Mouse (Mus musculus): ENCODE data around the gene Mepce. TPM values are rescaled to one million over a fixed set of nuclear protein-coding genes. Genes with fewer than 3 reads are reported as not detected.

The Mepce gene
- polyA plus RNA-seq, 1 experiment, result 42.9 TPM

DNA sequence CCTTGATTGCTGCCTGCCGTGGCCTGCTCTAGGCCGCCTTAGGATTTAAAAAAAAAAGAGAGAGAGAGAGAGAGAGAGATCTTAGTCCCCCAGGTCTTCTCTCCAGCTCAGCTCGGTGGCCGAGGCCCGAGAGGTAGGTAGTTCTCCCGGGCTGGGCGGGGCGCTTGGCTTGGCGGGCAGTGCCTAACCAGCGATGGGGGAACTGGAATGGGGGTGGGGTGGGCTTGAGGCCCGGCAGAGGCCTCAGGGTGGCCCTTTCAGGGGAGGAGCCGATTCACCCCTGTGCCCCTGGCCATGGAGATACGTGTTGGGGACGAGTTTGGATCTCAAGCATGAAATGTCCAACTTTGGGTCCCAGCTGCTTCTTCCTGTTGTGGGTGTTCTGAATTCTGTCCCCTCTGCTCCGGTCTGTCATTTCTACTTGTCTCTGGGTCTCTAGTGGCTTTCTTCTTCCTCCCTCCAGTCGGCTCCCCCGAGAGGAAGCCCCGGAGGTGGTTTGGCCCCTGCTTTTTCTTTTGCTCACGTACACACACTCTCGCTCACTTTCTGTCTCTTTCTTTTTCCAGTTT lies 41.1 kb downstream of the Mepce start:
- no peaks in the 10 kb centered on the region for H3K27me3 ChIP-seq (replicated peaks; ENCODE audit: control insufficient read depth, insufficient read depth, low read length)
- under 1% methylated on average over 19 of the region's 20 CpGs for WGBS
- DNase-seq, result peak; percentile 73
- peak overlapping the region; percentile 71 for H3K4me3 ChIP-seq (ENCODE audit: insufficient read depth, low read depth, low read length)
- H3K36me3 ChIP-seq (ENCODE audit: control insufficient read depth, insufficient read depth, low read length), result no peaks in the 10 kb centered on the region
- H3K27ac ChIP-seq (ENCODE audit: insufficient read depth, low read depth, low read length), result peak overlapping the region; percentile 78
- no peak for TF ChIP-seq CTCF (conservative IDR thresholded peaks at IDR 0.05; ENCODE audit: insufficient read depth, insufficient read length, low read depth, low read length)
- no peak for TF ChIP-seq POLR2A (IDR thresholded peaks at IDR 0.05; ENCODE audit: low read depth, low read length)
- H3K4me1 ChIP-seq (ENCODE audit: control insufficient read depth, insufficient read depth, low read length), result 0 out of 2 replicates have a peak, but pooled peaks cover 6% of the 10 kb centered on the region

- H3K4me3 ChIP-seq (ENCODE audit: insufficient read depth, low read depth, low read length), result peak within 1 kb of the TSS; percentile 71
- no peaks in the 10 kb centered on the region for H3K27me3 ChIP-seq (replicated peaks; ENCODE audit: control insufficient read depth, insufficient read depth, low read length)
- DNase-seq, result peak; percentile 96
- no peaks in the 10 kb centered on the region for H3K36me3 ChIP-seq (ENCODE audit: control insufficient read depth, insufficient read depth, low read length)
- peak within 1 kb of the TSS; percentile 78 for H3K27ac ChIP-seq (ENCODE audit: insufficient read depth, low read depth, low read length)
- 0 out of 2 replicates have a peak, but pooled peaks cover 6% of the 10 kb centered on the region for H3K4me1 ChIP-seq (ENCODE audit: control insufficient read depth, insufficient read depth, low read length)
- 3% methylated on average over 28 of the region's 28 CpGs for WGBS
- TF ChIP-seq CTCF (conservative IDR thresholded peaks at IDR 0.05; ENCODE audit: insufficient read depth, insufficient read length, low read depth, low read length) (no peak), POLR2A (IDR thresholded peaks at IDR 0.05; ENCODE audit: low read depth, low read length) (peak; percentile 92)
These were observed 42.0 kb downstream of the Mepce start, which contains the start of gene Tsc22d4 for GRCm38 (mm10) chr5:137745214-137746171. TSS of gene Tsc22d4 (plus strand) at chr5:137745730.

- TF ChIP-seq CTCF (conservative IDR thresholded peaks at IDR 0.05; ENCODE audit: insufficient read depth, insufficient read length, low read depth, low read length) (no peak), POLR2A (IDR thresholded peaks at IDR 0.05; ENCODE audit: low read depth, low read length) (no peak)
- Histone ChIP-seq H3K4me1 (ENCODE audit: control insufficient read depth, insufficient read depth, low read length) (0 out of 2 replicates have a peak, but pooled peaks cover 6% of the 10 kb centered on the region), H3K27me3 (replicated peaks; ENCODE audit: control insufficient read depth, insufficient read depth, low read length) (no peaks in the 10 kb centered on the region), H3K27ac (ENCODE audit: insufficient read depth, low read depth, low read length) (no peak overlapping the region), H3K36me3 (ENCODE audit: control insufficient read depth, insufficient read depth, low read length) (no peaks in the 10 kb centered on the region), H3K4me3 (ENCODE audit: insufficient read depth, low read depth, low read length) (no peak overlapping the region)
- no peak for DNase-seq
- WGBS, result 91% methylated on average over 7 of the region's 7 CpGs
These were observed 43.3 kb downstream of the Mepce start for GRCm38 (mm10) chr5:137744197-137744596.

DNA sequence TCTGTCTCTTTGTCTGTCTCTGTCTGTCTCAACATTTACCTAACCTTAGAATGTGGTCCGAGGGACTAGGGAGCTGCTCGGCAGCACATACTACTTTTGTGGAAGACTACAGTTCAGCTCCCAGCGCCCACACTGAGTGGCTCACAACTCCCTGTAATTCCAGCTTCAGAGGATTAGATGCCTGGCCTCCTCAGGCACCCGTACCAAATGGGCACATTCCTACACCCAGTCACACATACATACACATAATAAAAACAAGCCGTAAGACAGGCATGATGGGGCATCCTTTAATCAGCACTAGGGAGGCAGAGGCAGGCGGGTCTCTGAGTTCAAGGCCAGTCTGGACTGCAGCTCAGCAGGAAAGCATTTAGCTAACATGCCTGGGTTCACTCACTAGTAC lies 44.6 kb downstream of the Mepce start:
- no peaks in the 10 kb centered on the region for H3K27me3 ChIP-seq (replicated peaks; ENCODE audit: control insufficient read depth, insufficient read depth, low read length)
- no peak for TF ChIP-seq POLR2A (IDR thresholded peaks at IDR 0.05; ENCODE audit: low read depth, low read length)
- no peak for TF ChIP-seq CTCF (conservative IDR thresholded peaks at IDR 0.05; ENCODE audit: insufficient read depth, insufficient read length, low read depth, low read length)
- H3K4me3 ChIP-seq (ENCODE audit: insufficient read depth, low read depth, low read length), result no peak overlapping the region
- 0 out of 2 replicates have a peak, but pooled peaks cover 3% of the 10 kb centered on the region for H3K4me1 ChIP-seq (ENCODE audit: control insufficient read depth, insufficient read depth, low read length)
- no peaks in the 10 kb centered on the region for H3K36me3 ChIP-seq (ENCODE audit: control insufficient read depth, insufficient read depth, low read length)
- H3K27ac ChIP-seq (ENCODE audit: insufficient read depth, low read depth, low read length), result no peak overlapping the region
- 95% methylated on average over 6 of the region's 6 CpGs for WGBS
- no peak for DNase-seq

DNA sequence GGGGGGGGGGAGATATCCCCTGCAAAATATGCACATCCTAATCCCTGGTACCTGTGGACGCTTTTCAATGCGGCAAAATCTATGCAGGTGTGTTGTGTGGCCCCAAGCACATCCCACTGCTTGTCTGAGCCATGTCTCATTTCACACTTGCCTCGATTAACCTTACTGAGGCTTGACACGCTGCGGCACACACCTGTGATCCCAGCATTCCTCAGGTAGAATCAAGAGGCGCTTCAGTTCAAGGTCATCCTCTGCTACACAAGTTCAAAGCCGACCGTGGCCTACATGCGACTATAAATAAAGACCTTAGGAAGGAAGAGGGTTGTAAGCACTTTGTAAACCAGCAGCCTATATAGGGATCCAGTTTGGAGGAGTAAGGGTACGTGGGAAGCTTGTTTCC lies 45.4 kb downstream of the Mepce start:
- 52% methylated on average over 10 of the region's 10 CpGs for WGBS
- no peak overlapping the region for H3K27ac ChIP-seq (ENCODE audit: insufficient read depth, low read depth, low read length)
- no peak overlapping the region for H3K4me3 ChIP-seq (ENCODE audit: insufficient read depth, low read depth, low read length)
- no peaks in the 10 kb centered on the region for H3K27me3 ChIP-seq (replicated peaks; ENCODE audit: control insufficient read depth, insufficient read depth, low read length)
- no peak for DNase-seq
- H3K4me1 ChIP-seq (ENCODE audit: control insufficient read depth, insufficient read depth, low read length), result 0 out of 2 replicates have a peak, but pooled peaks cover 3% of the 10 kb centered on the region
- H3K36me3 ChIP-seq (ENCODE audit: control insufficient read depth, insufficient read depth, low read length), result no peaks in the 10 kb centered on the region
- TF ChIP-seq POLR2A (IDR thresholded peaks at IDR 0.05; ENCODE audit: low read depth, low read length) (no peak), CTCF (conservative IDR thresholded peaks at IDR 0.05; ENCODE audit: insufficient read depth, insufficient read length, low read depth, low read length) (no peak)

- Histone ChIP-seq H3K4me1 (ENCODE audit: control insufficient read depth, insufficient read depth, low read length) (0 out of 2 replicates have a peak, but pooled peaks cover 3% of the 10 kb centered on the region), H3K4me3 (ENCODE audit: insufficient read depth, low read depth, low read length) (peak within 1 kb of the TSS; percentile 71), H3K27ac (ENCODE audit: insufficient read depth, low read depth, low read length) (peak within 1 kb of the TSS; percentile 64), H3K36me3 (ENCODE audit: control insufficient read depth, insufficient read depth, low read length) (no peaks in the 10 kb centered on the region), H3K27me3 (replicated peaks; ENCODE audit: control insufficient read depth, insufficient read depth, low read length) (no peaks in the 10 kb centered on the region)
- TF ChIP-seq POLR2A (IDR thresholded peaks at IDR 0.05; ENCODE audit: low read depth, low read length) (peak; percentile 32), CTCF (conservative IDR thresholded peaks at IDR 0.05; ENCODE audit: insufficient read depth, insufficient read length, low read depth, low read length) (peak; percentile 36)
- peak; percentile 93 for DNase-seq
- 1% methylated on average over 66 of the region's 71 CpGs for WGBS
These were observed 46.2 kb downstream of the Mepce start, which contains the start of gene Nyap1 for GRCm38 (mm10) chr5:137741023-137741931. TSS of gene Nyap1 (minus strand) at chr5:137741607.
